Mouse (Mus musculus) ES-Bruce4 (cell line): ENCODE measurements around the gene Hao2. TPM values are rescaled to one million over a fixed set of nuclear protein-coding genes. Genes with fewer than 3 reads are reported as not detected.

Source experiments
- H3K27ac ChIP-seq: 2 replicates; pipeline ENCODE4 v1.5.1; 2012; ENCODE audit warnings: low read length, inconsistent platforms; ENCODE audit not compliant: insufficient read depth
- H3K27me3 ChIP-seq: 2 replicates; pipeline ENCODE4 v1.6.1; 2012; ENCODE audit warnings: mild to moderate bottlenecking, low read length, inconsistent platforms; ENCODE audit not compliant: control insufficient read depth, poor library complexity, insufficient read depth, severe bottlenecking
- H3K36me3 ChIP-seq: 2 replicates; pipeline ENCODE4 v1.6.1; 2012; ENCODE audit warnings: inconsistent platforms, mild to moderate bottlenecking, low read length, moderate library complexity; ENCODE audit not compliant: control insufficient read depth, poor library complexity, insufficient read depth, severe bottlenecking
- H3K4me1 ChIP-seq: one replicate; pipeline ENCODE4 v1.8.1; 2011; ENCODE audit warnings: low read length; ENCODE audit not compliant: control insufficient read depth, insufficient read depth
- H3K4me3 ChIP-seq: 2 replicates; pipeline ENCODE4 v1.5.1; 2011; ENCODE audit warnings: low read depth, mild to moderate bottlenecking, low read length
- H3K9ac ChIP-seq: 2 replicates; pipeline ENCODE4 v1.6.1; 2012; ENCODE audit warnings: low read depth, mild to moderate bottlenecking, inconsistent platforms; ENCODE audit not compliant: poor library complexity, severe bottlenecking
- H3K9me3 ChIP-seq: replicated peaks from 2 replicates; pipeline ENCODE4 v1.6.1; 2012; ENCODE audit warnings: mild to moderate bottlenecking, low read length, inconsistent platforms; ENCODE audit not compliant: control insufficient read depth, poor library complexity, insufficient read depth, severe bottlenecking
- CTCF ChIP-seq: IDR thresholded peaks from one replicate; pipeline ENCODE4 v1.8.1; 2011; ENCODE audit warnings: low read depth, low read length
- EP300 ChIP-seq: IDR thresholded peaks from 2 replicates; pipeline ENCODE4 v1.6.1; 2011; ENCODE audit warnings: low read depth, low read length; ENCODE audit not compliant: insufficient read depth
- POLR2A ChIP-seq: IDR thresholded peaks from one replicate; pipeline ENCODE4 v1.8.1; 2011; ENCODE audit warnings: low read length; ENCODE audit not compliant: insufficient read depth
- polyA plus RNA-seq: library from polyadenylated mRNA; stranded (reverse); fragments of >200 nt; gene quantifications from 2 replicates; pipeline ENCODE4 v1.2.4, GENCODE M21; 2011; ENCODE audit warnings: low read depth; ENCODE audit not compliant: missing spikeins, insufficient read depth, insufficient read length

The Hao2 gene
- polyA plus RNA-seq, 1 experiment: not detected

DNA sequence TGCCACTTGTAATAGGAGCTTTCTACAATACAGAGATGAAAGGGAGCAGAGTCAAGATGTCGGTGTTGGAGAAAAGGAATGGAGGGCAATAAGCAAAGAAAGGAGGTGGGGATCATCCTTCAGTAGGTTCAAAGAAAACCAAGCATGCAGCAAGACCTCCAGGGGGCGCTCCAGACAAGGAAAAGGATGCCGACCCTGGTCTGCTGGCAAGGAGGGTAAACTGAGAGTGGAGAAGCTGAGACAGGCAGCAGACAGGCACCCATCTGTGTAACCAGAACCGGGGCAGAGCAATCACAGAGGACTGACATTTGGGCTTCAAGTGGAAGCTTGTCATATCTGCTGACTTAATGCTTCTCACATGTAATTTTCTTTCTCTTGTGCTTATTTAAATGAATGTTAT, 22.6 kb upstream of the Hao2 start:
- no peaks in the 10 kb centered on the region for H3K9me3 ChIP-seq
- H3K36me3 ChIP-seq: no peaks in the 10 kb centered on the region
- H3K4me3 ChIP-seq: no peak overlapping the region
- no peaks in the 10 kb centered on the region for H3K27me3 ChIP-seq
- no peak overlapping the region for H3K27ac ChIP-seq
- TF ChIP-seq POLR2A (no peak), CTCF (peak; percentile 76)
- no peak overlapping the region for H3K9ac ChIP-seq
- no peaks in the 10 kb centered on the region for H3K4me1 ChIP-seq

GRCm38 (mm10) chr3:98913591-98913990, 20.6 kb upstream of the Hao2 start:
- H3K27me3 ChIP-seq: no peaks in the 10 kb centered on the region
- no peaks in the 10 kb centered on the region for H3K4me1 ChIP-seq
- H3K27ac ChIP-seq: no peak overlapping the region
- H3K36me3 ChIP-seq: no peaks in the 10 kb centered on the region
- H3K4me3 ChIP-seq: no peak overlapping the region
- no peak for TF ChIP-seq EP300
- no peak for TF ChIP-seq POLR2A
- TF ChIP-seq CTCF: no peak
- H3K9ac ChIP-seq: no peak overlapping the region
- no peaks in the 10 kb centered on the region for H3K9me3 ChIP-seq

DNA sequence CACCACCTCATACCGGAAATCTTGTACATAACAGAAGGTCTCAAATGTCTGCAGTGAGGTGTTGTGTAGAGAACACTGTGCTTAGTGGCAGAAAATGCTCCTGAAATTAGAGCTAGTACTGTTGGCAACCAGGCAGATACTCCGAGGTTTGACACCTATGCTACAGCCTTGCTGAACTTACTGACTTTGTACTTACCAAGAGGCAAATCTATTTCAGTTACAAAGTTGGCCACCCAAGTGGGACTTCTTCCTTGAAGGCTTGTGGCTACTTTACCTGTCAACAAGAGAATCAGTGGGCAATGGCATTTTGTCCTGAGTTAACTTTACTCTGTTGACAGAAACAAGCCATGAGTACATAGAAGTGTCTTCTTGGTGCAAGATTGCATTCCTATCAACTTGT, 4.6 kb upstream of the Hao2 start:
- no peak for TF ChIP-seq CTCF
- no peak for TF ChIP-seq EP300
- TF ChIP-seq POLR2A: no peak
- Histone ChIP-seq H3K4me3 (no peak overlapping the region), H3K4me1 (no peaks in the 10 kb centered on the region), H3K9me3 (no peaks in the 10 kb centered on the region), H3K36me3 (no peaks in the 10 kb centered on the region), H3K9ac (no peak overlapping the region), H3K27me3 (no peaks in the 10 kb centered on the region; the same call in 1 of the 2 replicates), H3K27ac (no peak overlapping the region)

- Histone ChIP-seq H3K36me3 (no peaks in the 10 kb centered on the region), H3K9ac (no peak overlapping the region), H3K27ac (no peak overlapping the region), H3K9me3 (no peaks in the 10 kb centered on the region), H3K4me3 (no peak overlapping the region), H3K4me1 (no peaks in the 10 kb centered on the region), H3K27me3 (no peaks in the 10 kb centered on the region; the same call in 1 of the 2 replicates)
- peak; percentile 3 for TF ChIP-seq CTCF
- no peak for TF ChIP-seq EP300
These were observed 2.1 kb upstream of the Hao2 start for GRCm38 (mm10) chr3:98895071-98895601.

- H3K9ac ChIP-seq: no peak overlapping the region
- no peaks in the 10 kb centered on the region for H3K4me1 ChIP-seq
- no peaks in the 10 kb centered on the region; the same call in 1 of the 2 replicates for H3K27me3 ChIP-seq
- H3K9me3 ChIP-seq: no peaks in the 10 kb centered on the region
- H3K27ac ChIP-seq: no peak overlapping the region
- no peak for TF ChIP-seq POLR2A
- no peak for TF ChIP-seq EP300
- no peak for TF ChIP-seq CTCF
- no peak overlapping the region for H3K4me3 ChIP-seq
- no peaks in the 10 kb centered on the region for H3K36me3 ChIP-seq
These were observed 2.6 kb downstream of the Hao2 start for GRCm38 (mm10) chr3:98890430-98890829.

DNA sequence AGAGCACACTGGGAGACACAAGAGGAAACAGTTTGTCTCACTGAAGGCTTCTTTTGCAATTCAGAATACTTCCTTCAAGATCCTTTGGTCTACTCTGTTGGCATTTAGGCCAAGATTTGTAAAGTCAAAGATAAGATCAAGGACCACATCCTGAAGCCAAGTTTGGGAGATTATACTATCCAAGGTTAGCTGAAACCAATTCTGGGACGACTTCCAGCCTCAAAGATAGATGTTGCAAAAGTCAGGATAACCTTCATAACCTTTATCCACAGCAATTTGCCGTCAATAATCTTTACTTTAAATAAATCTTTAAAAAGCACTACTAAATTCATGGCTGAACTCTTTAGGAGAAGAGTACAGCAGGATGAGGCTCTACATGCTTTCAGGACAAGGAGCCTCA, 4.8 kb downstream of the Hao2 start:
- Histone ChIP-seq H3K9me3 (no peaks in the 10 kb centered on the region), H3K27ac (no peak overlapping the region), H3K36me3 (no peaks in the 10 kb centered on the region), H3K4me1 (no peaks in the 10 kb centered on the region), H3K27me3 (no peaks in the 10 kb centered on the region; the same call in 1 of the 2 replicates), H3K9ac (no peak overlapping the region), H3K4me3 (no peak overlapping the region)
- TF ChIP-seq POLR2A: no peak
- TF ChIP-seq EP300: no peak
- TF ChIP-seq CTCF: no peak

DNA sequence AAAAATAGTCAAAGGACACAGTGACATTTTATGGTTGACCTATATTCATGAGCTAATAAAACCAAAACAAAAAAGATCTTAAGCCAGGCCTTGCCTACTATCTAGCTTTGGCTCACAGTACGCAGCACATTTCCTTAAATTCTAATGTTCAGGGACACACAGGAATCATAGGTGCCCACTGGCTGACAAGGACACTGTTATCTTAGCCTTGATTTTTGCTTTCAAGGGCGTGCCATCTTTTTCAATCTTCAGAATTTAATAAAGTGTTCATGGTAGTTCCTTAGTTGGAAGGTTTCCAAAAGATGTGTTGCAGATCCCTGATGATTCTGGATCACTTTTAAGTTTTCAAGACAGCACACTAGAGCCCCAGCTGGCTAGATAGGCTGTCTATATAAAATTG, 12.2 kb downstream of the Hao2 start:
- Histone ChIP-seq H3K9me3 (no peaks in the 10 kb centered on the region), H3K9ac (no peak overlapping the region), H3K36me3 (no peaks in the 10 kb centered on the region), H3K27me3 (no peaks in the 10 kb centered on the region; the same call in 1 of the 2 replicates), H3K4me3 (no peak overlapping the region), H3K27ac (no peak overlapping the region), H3K4me1 (no peaks in the 10 kb centered on the region)
- TF ChIP-seq CTCF (no peak), EP300 (no peak), POLR2A (no peak)
